Mouse (Mus musculus) CH12.LX (cell line): ENCODE results near the gene St6galnac6. TPM values are rescaled to one million over a fixed set of nuclear protein-coding genes. Genes with fewer than 3 reads are reported as not detected.

Experiments
- DNase-seq: peaks from one replicate; pipeline ENCODE4 v3.0.0-alpha.2; 2013; ENCODE audit errors: extremely low read depth
- H3K27ac ChIP-seq: 2 replicates; pipeline ENCODE4 v1.5.1; 2012; ENCODE audit warnings: low read depth, mild to moderate bottlenecking, control low read depth, moderate library complexity; ENCODE audit not compliant: insufficient read depth
- H3K27me3 ChIP-seq: replicated peaks from 2 replicates; pipeline ENCODE3; 2012; ENCODE audit warnings: inconsistent platforms
- H3K36me3 ChIP-seq, 2 experiments: replicated peaks in 1 of 2; 2 replicates each; pipeline versions ENCODE3 to v1.6.1; 2012; ENCODE audit warnings: inconsistent platforms in 1 of 2, low read length in 1 of 2, mild to moderate bottlenecking in 1 of 2, mixed read lengths in 1 of 2, moderate library complexity in 1 of 2; ENCODE audit not compliant: control insufficient read depth in 1 of 2, insufficient read depth in 1 of 2
- H3K4me1 ChIP-seq, 2 experiments: 2 replicates each; pipeline ENCODE4 v1.6.1; 2012; ENCODE audit warnings: inconsistent platforms in 1 of 2, moderate library complexity in 1 of 2; ENCODE audit not compliant: insufficient read depth in 2 of 2, control insufficient read depth in 1 of 2
- H3K4me2 ChIP-seq: 2 replicates; pipeline ENCODE4 v1.6.1; 2012; ENCODE audit warnings: low read depth, mild to moderate bottlenecking, control low read depth; ENCODE audit not compliant: poor library complexity, insufficient read depth, severe bottlenecking
- H3K4me3 ChIP-seq, 3 experiments: fragments of 150-350 bp in 1 of 3; sonication (generic) in 1 of 3; replicated peaks in 1 of 3; 2 replicates each; pipeline versions ENCODE3 to v1.5.1; 2011 to 2012; ENCODE audit warnings: low read depth in 2 of 3, low read length in 2 of 3, mild to moderate bottlenecking in 2 of 3, moderate library complexity in 2 of 3, control low read depth in 1 of 3, improper control_type of control experiment in 1 of 3, inconsistent platforms in 1 of 3, mixed read lengths in 1 of 3; ENCODE audit not compliant: poor library complexity in 1 of 3
- H3K79me2 ChIP-seq: replicated peaks from 2 replicates; pipeline ENCODE4 v1.6.1; 2012; ENCODE audit warnings: mild to moderate bottlenecking, moderate library complexity; ENCODE audit not compliant: control insufficient read depth, poor library complexity, insufficient read depth, severe bottlenecking; ENCODE audit errors: extremely low read depth
- H3K9ac ChIP-seq: 2 replicates; pipeline ENCODE4 v1.6.1; 2012; ENCODE audit warnings: low read depth, mild to moderate bottlenecking, control low read depth, moderate library complexity; ENCODE audit not compliant: insufficient read depth
- H3K9me3 ChIP-seq: replicated peaks from 2 replicates; pipeline ENCODE3; 2012; ENCODE audit warnings: low read length, inconsistent platforms, mixed read lengths
- BHLHE40 ChIP-seq: IDR thresholded peaks from 2 replicates; pipeline ENCODE4 v1.6.1; 2011; ENCODE audit warnings: mild to moderate bottlenecking, low read depth, low read length, improper control_type of control experiment
- CHD1 ChIP-seq: IDR thresholded peaks from 2 replicates; pipeline ENCODE4 v1.6.1; 2012; ENCODE audit warnings: low read depth, low read length, improper control_type of control experiment, inconsistent platforms
- CHD2 ChIP-seq: IDR thresholded peaks from 2 replicates; pipeline ENCODE4 v1.6.1; 2011; ENCODE audit warnings: low read length, improper control_type of control experiment
- EP300 ChIP-seq: IDR thresholded peaks from 2 replicates; pipeline ENCODE4 v1.6.1; 2011; ENCODE audit warnings: low read length, improper control_type of control experiment
- GABPA ChIP-seq: IDR thresholded peaks from 2 replicates; pipeline ENCODE4 v1.6.1; 2012; ENCODE audit warnings: low read depth, low read length, improper control_type of control experiment, inconsistent platforms; ENCODE audit not compliant: insufficient replicate concordance
- IRF4 ChIP-seq: IDR thresholded peaks from 2 replicates; pipeline ENCODE4 v1.6.1; 2014; ENCODE audit warnings: low read depth, mild to moderate bottlenecking, inconsistent platforms, low read length, improper control_type of control experiment
- JUN ChIP-seq: IDR thresholded peaks from 2 replicates; pipeline ENCODE4 v1.6.1; 2011; ENCODE audit warnings: low read depth, mild to moderate bottlenecking, low read length, improper control_type of control experiment, moderate library complexity; ENCODE audit not compliant: insufficient read depth
- KAT2A ChIP-seq: IDR thresholded peaks from 2 replicates; pipeline ENCODE4 v1.6.1; 2012; ENCODE audit warnings: low read length, improper control_type of control experiment, inconsistent platforms; ENCODE audit not compliant: insufficient replicate concordance
- MAFK ChIP-seq: IDR thresholded peaks from 2 replicates; pipeline ENCODE4 v1.6.1; 2011; ENCODE audit warnings: low read length, improper control_type of control experiment; ENCODE audit not compliant: insufficient replicate concordance
- MAX ChIP-seq: IDR thresholded peaks from 2 replicates; pipeline ENCODE4 v1.6.1; 2011; ENCODE audit warnings: low read length, improper control_type of control experiment
- MEF2A ChIP-seq: IDR thresholded peaks from 2 replicates; pipeline ENCODE4 v1.6.1; 2014; ENCODE audit warnings: low read depth, mild to moderate bottlenecking, inconsistent platforms, low read length, improper control_type of control experiment, borderline replicate concordance
- MYC ChIP-seq: IDR thresholded peaks from 2 replicates; pipeline ENCODE4 v1.6.1; 2011; ENCODE audit warnings: low read depth, mild to moderate bottlenecking, improper control_type of control experiment, low read length
- NELFE ChIP-seq: IDR thresholded peaks from 2 replicates; pipeline ENCODE4 v1.6.1; 2011; ENCODE audit warnings: low read depth, low read length, improper control_type of control experiment
- PAX5 ChIP-seq: IDR thresholded peaks from 2 replicates; pipeline ENCODE4 v1.6.1; 2012; ENCODE audit warnings: low read length, inconsistent platforms, mixed read lengths
- POLR2A ChIP-seq: IDR thresholded peaks from 2 replicates; pipeline ENCODE4 v1.6.1; 2011; ENCODE audit warnings: low read depth, mild to moderate bottlenecking, improper control_type of control experiment, low read length
- RCOR1 ChIP-seq: conservative IDR thresholded peaks from 2 replicates; pipeline ENCODE4 v1.6.1; 2012; ENCODE audit warnings: low read depth, mild to moderate bottlenecking, inconsistent platforms, low read length, improper control_type of control experiment
- SMC3 ChIP-seq: IDR thresholded peaks from 2 replicates; pipeline ENCODE4 v1.6.1; 2011; ENCODE audit warnings: low read depth, low read length, improper control_type of control experiment
- TBP ChIP-seq: conservative IDR thresholded peaks from 2 replicates; pipeline ENCODE4 v1.6.1; 2011; ENCODE audit warnings: low read depth, low read length, improper control_type of control experiment
- USF2 ChIP-seq: conservative IDR thresholded peaks from 2 replicates; pipeline ENCODE4 v1.6.1; 2011; ENCODE audit warnings: low read depth, low read length, improper control_type of control experiment
- ZC3H11A ChIP-seq: IDR thresholded peaks from 2 replicates; pipeline ENCODE4 v1.6.1; 2012; ENCODE audit warnings: low read depth, mild to moderate bottlenecking, inconsistent platforms, low read length, improper control_type of control experiment
- ZKSCAN1 ChIP-seq: IDR thresholded peaks from 2 replicates; pipeline ENCODE4 v1.6.1; 2012; ENCODE audit warnings: low read depth, inconsistent platforms, low read length, improper control_type of control experiment, borderline replicate concordance
- dilution Hi-C: fragments of 300-500 bp; cut with MboI; formaldehyde crosslinking; loops from 2 replicates; pipeline ENCODE4 v1.14.3; 2020; ENCODE audit warnings: low sequenced_read_pairs; ENCODE audit not compliant: extremely low pct_unique_long_range_greater_than_20kb, extremely low pct_ligation_motif_present
- in situ Hi-C: fragments of 300-500 bp; cut with MboI; formaldehyde crosslinking; loops from 3 replicates; pipeline ENCODE4 v1.14.3; 2019; ENCODE audit warnings: low sequenced_read_pairs, low pct_ligation_motif_present, low pct_unique_long_range_greater_than_20kb, mixed read lengths
- polyA plus RNA-seq: library from polyadenylated mRNA; unstranded; fragments of >175 nt; gene quantifications from 2 replicates; pipeline ENCODE4 v1.2.1, GENCODE M21; 2012; ENCODE audit warnings: low read depth; ENCODE audit not compliant: insufficient read length
- total RNA-seq, 2 experiments: library from RNA; depleted of rRNA; stranded (reverse); fragments of 300-350 nt in 1 of 2; fragments of >200 nt in 1 of 2; gene quantifications; 2 replicates each; pipeline ENCODE4 v1.2.3; 2012 to 2014

St6galnac6 gene
- total and polyA plus RNA-seq, 3 experiments = 12.9 to 13.9 (median 13.3) TPM

DNA sequence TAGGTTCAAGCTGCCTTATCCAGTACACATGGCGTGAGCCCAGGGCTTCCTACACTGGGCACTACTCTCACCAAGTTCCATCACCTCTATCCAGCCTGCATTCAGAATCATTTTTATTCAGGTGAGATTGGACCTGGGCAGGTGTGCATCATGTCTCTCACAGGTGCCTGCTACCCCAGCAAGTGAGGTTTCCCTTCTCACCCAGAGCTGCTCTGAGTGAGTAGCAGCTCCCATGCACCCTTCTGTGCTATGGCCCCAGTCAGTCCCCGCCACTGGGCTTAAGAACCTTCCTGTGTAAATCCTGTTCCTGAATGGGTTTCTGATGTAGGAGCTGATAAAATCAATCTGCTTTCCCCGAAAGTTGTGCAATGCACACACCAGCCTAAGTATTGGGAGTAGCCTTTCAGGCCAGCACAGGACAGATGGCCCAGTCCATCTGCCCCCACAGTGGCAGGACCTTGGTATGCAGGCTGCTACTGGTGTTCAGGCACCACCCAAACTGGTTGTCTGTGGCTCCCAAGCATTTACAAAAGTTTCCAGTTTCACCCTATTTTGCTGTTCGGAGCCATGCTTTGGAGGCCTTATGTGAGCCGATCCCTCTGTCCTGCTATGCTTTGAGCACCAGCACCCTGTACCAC is 24.7 kb downstream of the St6galnac6 start:
- no peak for DNase-seq
- Histone ChIP-seq H3K27me3 (no peaks in the 10 kb centered on the region), H3K27ac (no peak overlapping the region), H3K4me2 (no peak overlapping the region), H3K36me3 (peaks cover 2 to 32% of the 10 kb centered on the region in 2 experiments)
- dilution Hi-C loops = no loop called here
- TF ChIP-seq ZKSCAN1 (no peak), ZC3H11A (no peak), IRF4 (no peak), PAX5 (no peak), MAFK (no peak), KAT2A (no peak), USF2 (no peak), NELFE (no peak), SMC3 (no peak), JUN (no peak), POLR2A (no peak), RCOR1 (no peak), TBP (no peak), CHD2 (no peak), MAX (no peak), MEF2A (no peak), GABPA (no peak), BHLHE40 (no peak), CHD1 (no peak)
- TF ChIP-seq, all 38 proteins: peak for 0
- H3K4me1 ChIP-seq = peaks cover 9 to 27% of the 10 kb centered on the region in 2 experiments
- no peaks in the 10 kb centered on the region for H3K9me3 ChIP-seq
- no peaks in the 10 kb centered on the region for H3K79me2 ChIP-seq
- no peak overlapping the region for H3K4me3 ChIP-seq
- in situ Hi-C loops = no loop called here
- no peak overlapping the region for H3K9ac ChIP-seq

DNA sequence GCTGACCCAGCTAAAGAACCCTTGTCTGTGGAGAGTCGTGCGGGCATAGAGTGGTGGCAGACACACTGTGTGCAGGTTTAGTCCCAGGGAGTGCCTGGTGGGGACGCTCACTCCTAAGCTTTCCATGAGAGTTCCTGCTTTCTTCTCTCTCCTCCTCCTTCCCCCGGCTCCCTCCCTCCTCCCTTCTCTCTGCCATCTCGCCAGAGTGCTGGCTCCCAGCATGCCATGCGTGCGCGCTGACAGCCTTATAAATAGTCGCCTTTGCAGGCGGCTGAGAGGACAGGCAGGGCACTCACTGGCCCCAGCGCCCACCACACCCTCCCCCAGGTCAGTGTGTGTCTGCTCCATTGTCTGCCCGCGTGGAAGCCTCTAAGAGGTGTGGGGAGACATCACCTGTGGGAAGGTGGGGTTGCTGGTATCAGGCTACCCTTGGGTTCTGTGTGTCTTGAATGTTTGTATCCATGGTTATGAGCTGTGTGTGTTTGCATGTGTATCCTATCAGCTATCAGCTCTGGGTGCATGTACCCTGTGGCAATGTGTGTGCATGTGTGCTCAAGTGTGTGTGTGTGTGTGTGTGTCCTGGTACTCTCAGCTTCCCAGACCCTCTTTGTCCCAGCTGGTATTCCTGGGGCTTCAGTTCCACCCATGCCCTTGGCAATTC is 25.8 kb downstream of the St6galnac6 start:
- Histone ChIP-seq H3K9me3 (no peaks in the 10 kb centered on the region), H3K4me3 (no peak overlapping the region), H3K79me2 (no peaks in the 10 kb centered on the region), H3K27me3 (no peaks in the 10 kb centered on the region), H3K27ac (no peak overlapping the region), H3K4me1 (peaks cover 14 to 33% of the 10 kb centered on the region in 2 experiments), H3K4me2 (no peak overlapping the region), H3K9ac (no peak overlapping the region), H3K36me3 (peaks cover 0 to 21% of the 10 kb centered on the region in 2 experiments)
- TF ChIP-seq MYC (no peak), MEF2A (no peak), EP300 (no peak)
- dilution Hi-C loops = no loop called here
- DNase-seq = no peak
- in situ Hi-C loops = no loop called here
